ENCODE assay signal across 25 mouse cellular contexts in the genomic region with DNA sequence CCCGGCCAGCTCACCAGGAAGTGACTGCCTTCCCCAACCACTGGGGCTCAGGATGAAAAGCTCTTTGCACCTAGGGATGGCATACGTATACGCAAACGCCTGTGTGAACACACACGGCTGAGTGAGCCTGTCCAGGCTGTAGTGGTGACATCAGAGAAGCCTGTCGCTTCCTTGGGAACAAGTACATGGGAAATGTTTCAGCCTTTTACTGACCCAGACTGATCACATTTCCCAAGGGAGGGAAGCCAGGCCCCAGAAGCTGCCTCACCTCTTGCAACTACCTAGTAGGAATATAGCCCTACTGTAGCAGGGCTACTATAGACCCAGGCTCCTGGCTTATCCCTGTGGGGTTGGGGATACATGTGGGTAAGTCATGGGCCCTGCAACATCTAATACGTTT. TPM values are rescaled to one million over a fixed set of nuclear protein-coding genes. Genes with fewer than 3 reads are reported as not detected.
DNase-seq lines count a peak whose midpoint lies in the region; ATAC-seq and TF ChIP-seq lines count a peak whose summit lies in the region.
"Had no signal": no experiment of that assay in that cellular context is flagged by ENCODE, and none has a peak within 500 bp of the region (broad histone marks: within the 10 kb centered on the region; RNA-seq: fewer than 3 reads in every experiment).

No protein-coding gene starts in this region.

- H3K4me3 ChIP-seq in heart, embryonic 16.5 days (ENCODE audit: low read length): no peak overlapping the region
- H3K4me3 ChIP-seq in spleen, adult 2 months (ENCODE audit: extremely low read depth, insufficient read depth, insufficient read length): peak overlapping the region; percentile 58
- H3K4me3 ChIP-seq in hindbrain, postnatal 0 days (ENCODE audit: low read length): no peak overlapping the region
- H3K4me3 ChIP-seq: forebrain, embryonic 13.5 days; heart, embryonic 10.5 days; hindbrain, embryonic 10.5 days; lung, embryonic 15.5 days; midbrain, embryonic 10.5 days; myocyte had no signal

- TF ChIP-seq POLR2A in spleen, adult 2 months (IDR thresholded peaks at IDR 0.05; ENCODE audit: low read depth, low read length): no peak

- no peak overlapping the region for H3K9ac ChIP-seq in heart, embryonic 16.5 days (ENCODE audit: low read length)
- H3K9ac ChIP-seq in hindbrain, postnatal 0 days (replicated peaks; ENCODE audit: low read length): no peak overlapping the region
- H3K9ac ChIP-seq: forebrain, embryonic 13.5 days; lung, embryonic 15.5 days had no signal

- ATAC-seq in heart, embryonic 16.5 days (replicated peaks; ENCODE audit: extremely low read depth, insufficient read depth, low FRiP score): no peak
- ATAC-seq in hindbrain, postnatal 0 days: no peak
- ATAC-seq: forebrain, embryonic 13.5 days; intestine, postnatal 0 days; midbrain, embryonic 16.5 days had no signal

- no peaks in the 10 kb centered on the region for H3K36me3 ChIP-seq in heart, embryonic 16.5 days (ENCODE audit: control insufficient read depth, insufficient read depth)
- no peaks in the 10 kb centered on the region for H3K36me3 ChIP-seq in spleen, adult 2 months (ENCODE audit: control insufficient read depth, insufficient read depth, low read length)
- no peaks in the 10 kb centered on the region for H3K36me3 ChIP-seq in hindbrain, postnatal 0 days (ENCODE audit: insufficient read depth, low read length)
- H3K36me3 ChIP-seq: heart, embryonic 10.5 days; hindbrain, embryonic 10.5 days; lung, embryonic 15.5 days; midbrain, embryonic 10.5 days had no signal

- H3K9me3 ChIP-seq in heart, embryonic 16.5 days (replicated peaks; ENCODE audit: control insufficient read depth, low read length): no peaks in the 10 kb centered on the region; the same call in 1 of the 2 replicates
- no peaks in the 10 kb centered on the region for H3K9me3 ChIP-seq in hindbrain, postnatal 0 days (ENCODE audit: low read length)
- H3K9me3 ChIP-seq: heart, embryonic 10.5 days; lung, embryonic 15.5 days had no signal

- H3K4me2 ChIP-seq in heart, embryonic 16.5 days (ENCODE audit: low read depth, low read length): no peak overlapping the region
- H3K4me2 ChIP-seq in hindbrain, postnatal 0 days (ENCODE audit: low read depth, low read length): no peak overlapping the region
- H3K4me2 ChIP-seq: forebrain, embryonic 13.5 days; liver, embryonic 11.5 days; lung, embryonic 15.5 days had no signal

- TF ChIP-seq CTCF in spleen, adult 2 months (IDR thresholded peaks at IDR 0.05; ENCODE audit: extremely low read depth, insufficient read depth, insufficient read length, insufficient replicate concordance): no peak
- no peak for TF ChIP-seq CTCF in hindbrain, postnatal 0 days (IDR thresholded peaks at IDR 0.05; ENCODE audit: low read depth)

- intact Hi-C loops in heart, postnatal 36 days (cut with DNase I): no loop called here

- peak; percentile 52 for DNase-seq in gastrocnemius, adult 18-20 months (ENCODE audit: low spot score)
- no peak for DNase-seq in gastrocnemius, adult 8-10 months (ENCODE audit: low spot score in 2 of 2)
- DNase-seq in heart, postnatal 36 days: no peak
- DNase-seq in spleen, adult 2 months (ENCODE audit: low read depth in 1 of 2, low spot score in 2 of 2): no peak
- DNase-seq in spleen, postnatal 4 days (ENCODE audit: low spot score in 2 of 2): no peak
- peak; percentile 38 for DNase-seq in skeletal muscle tissue, adult 2 months (ENCODE audit: low read depth, low spot score)
- no peak for DNase-seq in hindbrain, postnatal 0 days (ENCODE audit: low spot score)
- DNase-seq: adrenal gland, postnatal 14 days; cerebellum, adult 8-10 months; cerebellum, postnatal 36 days; gastrocnemius, postnatal 25 days; kidney, postnatal 25 days; layer of hippocampus, postnatal 36 days; lung, postnatal 4 days had no signal

- no peaks in the 10 kb centered on the region for H3K27me3 ChIP-seq in heart, embryonic 16.5 days (ENCODE audit: control insufficient read depth, insufficient read depth, low read length)
- no peaks in the 10 kb centered on the region for H3K27me3 ChIP-seq in spleen, adult 2 months (ENCODE audit: control insufficient read depth, insufficient read depth, low read length)
- H3K27me3 ChIP-seq in hindbrain, postnatal 0 days (ENCODE audit: insufficient read depth, low read length): no peaks in the 10 kb centered on the region
- H3K27me3 ChIP-seq: forebrain, embryonic 13.5 days; lung, embryonic 15.5 days had no signal

- WGBS in heart, embryonic 16.5 days: 66% methylated on average over 7 of the region's 7 CpGs
- WGBS in spleen, adult 2 months: 72% methylated on average over 7 of the region's 7 CpGs
- WGBS in hindbrain, postnatal 0 days: 82% methylated on average over 7 of the region's 7 CpGs

- H3K4me1 ChIP-seq in heart, embryonic 16.5 days (ENCODE audit: control insufficient read depth, insufficient read depth, low read length): peaks cover 37% of the 10 kb centered on the region
- peaks cover 34% of the 10 kb centered on the region; the same call in 1 of the 2 replicates for H3K4me1 ChIP-seq in spleen, adult 2 months (ENCODE audit: control insufficient read depth, insufficient read depth, insufficient read length)
- H3K4me1 ChIP-seq in hindbrain, postnatal 0 days (ENCODE audit: insufficient read depth, low read length): peaks cover 9% of the 10 kb centered on the region; the same call in 1 of the 2 replicates

- H3K27ac ChIP-seq in heart, embryonic 16.5 days (ENCODE audit: low read length): peak overlapping the region; percentile 85
- peak overlapping the region; percentile 97 for H3K27ac ChIP-seq in spleen, adult 2 months (ENCODE audit: insufficient read depth, low read length)
- H3K27ac ChIP-seq in hindbrain, postnatal 0 days: no peak overlapping the region
- H3K27ac ChIP-seq: forebrain, embryonic 13.5 days; hindbrain, embryonic 10.5 days; midbrain, embryonic 10.5 days; stomach, postnatal 0 days had no signal

RNA-seq across cellular contexts. Expression of a gene that starts 3.4 kb away (rescaled TPM):
- total RNA-seq in gastrocnemius, adult 18-20 months (2021): 1 to 10 TPM; 2.4 to 2.8 TPM
- 1 to 10 TPM; 1.2 to 2.5 (median 2.0) TPM for total RNA-seq in gastrocnemius, adult 8-10 months (2022)
- polyA plus RNA-seq in heart, embryonic 16.5 days (2015; fragmentation: Nextera tagmentation; extraction: Ambion mirVana): 9.7 and 11.3 TPM in 2 replicates
- total RNA-seq in heart, postnatal 36 days (2021): 1 to 10 TPM; 5.4 to 9.0 TPM
- polyA plus RNA-seq in spleen, adult 2 months (2012; rRNA removed): 60.0 and 70.9 TPM in 2 replicates
- total RNA-seq in hindbrain, postnatal 0 days (2014; rRNA removed): 2.8 and 3.4 TPM in 2 replicates
- 2.3 TPM in 2 replicates for polyA plus RNA-seq in hindbrain, postnatal 0 days (2015; fragmentation: Nextera tagmentation; extraction: Ambion mirVana)

RNA-seq across cellular contexts. Expression of a gene that starts 31.2 kb away (rescaled TPM):
- total RNA-seq in gastrocnemius, adult 18-20 months (2021): under 1 TPM in 1 of 2 experiments, not detected in 1; 0.78 TPM
- total RNA-seq in gastrocnemius, adult 8-10 months (2022): not detected
- polyA plus RNA-seq in heart, embryonic 16.5 days (2015; fragmentation: Nextera tagmentation; extraction: Ambion mirVana): 0.89 and 2.4 TPM in 2 replicates
- total RNA-seq in heart, postnatal 36 days (2021): not detected
- polyA plus RNA-seq in spleen, adult 2 months (2012; rRNA removed): 15.5 and 19.1 TPM in 2 replicates
- 3.2 and 7.6 TPM in 2 replicates for total RNA-seq in hindbrain, postnatal 0 days (2014; rRNA removed)
- 1.0 and 1.2 TPM in 2 replicates for polyA plus RNA-seq in hindbrain, postnatal 0 days (2015; fragmentation: Nextera tagmentation; extraction: Ambion mirVana)
- total RNA-seq: adrenal gland, postnatal 14 days had no signal

RNA-seq across cellular contexts. Expression of a gene that starts 32.5 kb away (rescaled TPM):
- total RNA-seq in gastrocnemius, adult 18-20 months (2021): under 1 TPM; 0.11 to 0.12 TPM
- total RNA-seq in gastrocnemius, adult 8-10 months (2022): under 1 TPM in 1 of 4 experiments, not detected in 3; 0.07 TPM
- 1.5 and 2.7 TPM in 2 replicates for polyA plus RNA-seq in heart, embryonic 16.5 days (2015; fragmentation: Nextera tagmentation; extraction: Ambion mirVana)
- total RNA-seq in heart, postnatal 36 days (2021): 1 to 10 TPM; 1.1 to 1.5 TPM
- polyA plus RNA-seq in spleen, adult 2 months (2012; rRNA removed): 1.3 and 1.7 TPM in 2 replicates
- 30.3 and 31.4 TPM in 2 replicates for total RNA-seq in hindbrain, postnatal 0 days (2014; rRNA removed)
- 26.0 and 26.4 TPM in 2 replicates for polyA plus RNA-seq in hindbrain, postnatal 0 days (2015; fragmentation: Nextera tagmentation; extraction: Ambion mirVana)

RNA-seq across cellular contexts. Expression of a gene that starts 51.2 kb away (rescaled TPM):
- total RNA-seq in gastrocnemius, adult 18-20 months (2021): 1 to 10 TPM; 1.8 to 2.3 TPM
- 1 to 10 TPM in 1 of 4 experiments, under 1 TPM in 3; 0.53 to 2.1 (median 0.78) TPM for total RNA-seq in gastrocnemius, adult 8-10 months (2022)
- 12.4 and 13.3 TPM in 2 replicates for polyA plus RNA-seq in heart, embryonic 16.5 days (2015; fragmentation: Nextera tagmentation; extraction: Ambion mirVana)
- 1 to 10 TPM; 1.4 to 1.8 TPM for total RNA-seq in heart, postnatal 36 days (2021)
- polyA plus RNA-seq in spleen, adult 2 months (2012; rRNA removed): 14.8 and 17.3 TPM in 2 replicates
- 14.4 and 14.9 TPM in 2 replicates for total RNA-seq in hindbrain, postnatal 0 days (2014; rRNA removed)
- 11.2 and 11.4 TPM in 2 replicates for polyA plus RNA-seq in hindbrain, postnatal 0 days (2015; fragmentation: Nextera tagmentation; extraction: Ambion mirVana)

Comparison
In these comparisons a context has a peak if more than half of its experiments do, and no peak if none do; other contexts are left out.
1. DNase-seq: peak in gastrocnemius, adult 18-20 months (single experiment) and skeletal muscle tissue, adult 2 months (single experiment); none in gastrocnemius, adult 8-10 months (0 of 2), heart, postnatal 36 days (0 of 2), spleen, adult 2 months (0 of 2), spleen, postnatal 4 days (0 of 2) and hindbrain, postnatal 0 days (single experiment).
2. RNA of a gene that starts 32.5 kb away (total RNA-seq): 30.3 to 31.4 TPM in hindbrain, postnatal 0 days; 1.1 to 1.5 TPM in heart, postnatal 36 days, 0.11 to 0.12 TPM in gastrocnemius, adult 18-20 months and 0.07 TPM in gastrocnemius, adult 8-10 months; every median in the first group is over 10 times any median in the second.